Mouse (Mus musculus) spleen, postnatal 4 days (tissue): ENCODE data around the gene Zfp423.

Source experiments
- DNase-seq, 2 experiments: peaks; one replicate each; pipeline ENCODE4 v3.0.0; 2022; ENCODE audit warnings: low spot score in 2 of 2

Gene Zfp423

GRCm38 (mm10) chr8:87613701-87614100 lies 345.7 kb downstream of the Zfp423 start:
- no peak for DNase-seq
